Mouse (Mus musculus): Measurements from ENCODE around the gene Me1.

Gene Me1

DNA sequence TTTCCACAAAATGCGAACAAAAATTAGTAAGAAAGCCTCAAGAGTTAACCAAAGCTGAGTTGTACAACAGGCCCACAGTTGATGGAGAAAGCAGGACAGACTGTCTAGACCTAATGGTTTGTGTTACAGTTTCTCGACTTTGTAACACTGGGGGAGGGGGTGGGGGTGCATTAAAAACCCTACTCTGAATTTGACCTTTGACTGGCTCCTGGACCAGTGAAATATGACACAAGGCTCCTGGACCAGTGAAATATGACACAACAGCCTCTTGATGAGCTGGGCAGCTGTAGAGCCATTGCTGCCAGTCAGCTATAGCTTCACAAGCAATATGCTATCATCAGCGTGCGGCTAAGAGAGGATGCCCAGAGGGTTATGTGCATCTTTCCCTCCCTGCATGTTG is 37.4 kb downstream of the Me1 start:
- DNase-seq (ENCODE audit: low spot score in 2 of 2): no peak

DNA sequence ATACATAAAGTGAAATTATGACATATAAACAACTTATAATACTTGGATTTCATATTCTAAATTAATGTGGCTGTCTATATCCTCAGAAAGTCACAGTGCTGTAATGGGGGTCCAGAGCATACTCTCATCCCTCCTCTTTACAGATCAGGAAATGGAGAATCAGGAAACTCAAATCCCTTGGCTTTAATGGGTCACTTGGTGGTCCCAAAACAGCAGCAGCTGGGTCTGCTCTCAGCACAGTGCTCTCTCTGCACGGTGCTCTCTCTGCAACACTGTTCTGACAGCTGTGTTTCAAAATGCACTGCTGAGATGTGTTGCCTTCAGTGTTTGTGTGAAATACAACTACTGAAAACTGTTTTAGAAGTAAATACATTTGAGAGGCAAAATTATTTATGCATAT is 43.6 kb downstream of the Me1 start:
- no peak for DNase-seq (ENCODE audit: low spot score in 2 of 2)

DNA sequence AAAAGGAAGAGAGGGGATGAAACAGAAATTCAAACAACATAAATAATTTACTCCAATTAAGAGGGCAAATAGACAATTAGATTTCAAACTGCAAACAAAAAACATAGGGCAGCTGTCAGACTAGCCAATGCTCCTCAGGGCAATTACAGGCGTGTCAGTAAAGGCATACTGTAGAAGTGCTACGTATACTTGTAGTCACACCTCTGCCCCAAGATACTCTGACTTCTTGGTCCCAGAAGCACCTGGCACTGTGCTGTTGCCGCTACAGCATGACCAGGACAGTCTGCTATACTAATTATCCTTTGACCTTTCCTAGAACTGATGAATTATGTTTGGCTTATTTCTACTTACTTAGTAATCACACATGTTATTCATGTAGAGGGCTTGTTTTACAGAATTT is 44.5 kb downstream of the Me1 start:
- no peak for DNase-seq (ENCODE audit: low spot score in 2 of 2)

DNA sequence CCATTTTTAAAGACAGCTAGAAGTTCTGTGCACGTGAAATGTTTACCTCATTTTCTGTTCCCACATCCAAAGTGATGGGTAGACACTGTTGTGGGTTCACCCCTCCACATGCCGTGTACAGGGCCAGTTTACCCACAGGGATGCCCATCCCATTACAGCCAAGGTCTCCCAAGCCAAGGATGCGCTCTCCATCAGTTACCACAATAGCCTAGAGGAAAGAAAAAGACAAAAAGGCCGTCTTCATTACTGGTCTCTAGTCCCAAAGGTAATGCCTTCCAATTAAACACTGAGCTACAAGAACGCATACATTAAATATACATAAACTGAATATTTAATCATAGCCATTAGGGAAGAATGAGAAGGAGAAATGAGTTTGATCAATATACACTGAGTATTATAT is 44.9 kb downstream of the Me1 start:
- DNase-seq (ENCODE audit: low spot score in 2 of 2): no peak

DNA sequence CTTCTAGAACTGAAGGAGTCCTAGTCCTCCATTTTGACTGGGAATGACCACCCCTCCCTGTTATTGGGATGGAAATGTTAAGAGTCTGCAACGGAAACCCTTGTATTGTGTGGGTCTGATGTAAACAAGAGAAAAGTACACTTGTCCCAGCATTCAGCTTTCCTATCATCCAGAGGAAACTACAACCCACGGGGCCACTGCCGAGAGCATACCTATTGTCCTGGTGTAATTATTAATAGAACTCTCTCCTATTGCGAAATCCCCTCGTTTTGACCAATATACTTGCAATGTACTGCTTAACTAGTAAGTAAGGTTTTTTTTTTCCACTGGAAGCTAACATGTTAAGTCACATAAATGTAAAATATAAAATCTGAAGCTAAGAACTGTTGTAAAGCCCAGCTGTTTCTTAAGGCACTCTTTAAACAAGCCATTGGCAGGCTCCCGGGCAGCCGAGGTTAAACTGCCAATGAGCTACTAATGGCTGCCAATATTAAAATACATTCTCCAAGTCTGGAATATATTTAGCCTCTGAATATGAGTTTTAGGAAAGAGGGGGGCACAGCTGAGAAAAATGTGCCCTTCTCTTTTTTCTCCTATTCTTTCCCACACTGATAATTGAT is 47.7 kb downstream of the Me1 start:
- DNase-seq (ENCODE audit: low spot score in 2 of 2): peak; percentile 21 to 38

DNA sequence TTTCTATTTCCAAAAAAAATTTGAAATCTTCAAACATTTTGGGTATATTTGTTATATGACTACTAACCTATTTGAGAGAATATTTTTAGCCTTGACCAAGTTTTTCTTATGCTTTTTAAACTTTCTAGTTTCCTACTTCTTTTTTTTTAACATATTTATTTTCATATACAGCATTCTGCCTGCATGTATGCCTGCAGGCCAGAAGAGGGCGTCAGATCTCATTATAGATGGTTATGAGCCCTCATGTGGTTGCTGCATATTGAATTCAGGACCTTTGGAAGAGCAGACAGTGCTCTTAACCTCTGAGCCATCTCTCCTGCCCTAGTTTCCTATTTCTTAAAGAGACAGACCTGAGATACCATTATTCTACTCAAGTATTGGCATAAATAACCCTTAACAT is 48.9 kb downstream of the Me1 start:
- no peak for DNase-seq (ENCODE audit: low spot score in 2 of 2)

DNA sequence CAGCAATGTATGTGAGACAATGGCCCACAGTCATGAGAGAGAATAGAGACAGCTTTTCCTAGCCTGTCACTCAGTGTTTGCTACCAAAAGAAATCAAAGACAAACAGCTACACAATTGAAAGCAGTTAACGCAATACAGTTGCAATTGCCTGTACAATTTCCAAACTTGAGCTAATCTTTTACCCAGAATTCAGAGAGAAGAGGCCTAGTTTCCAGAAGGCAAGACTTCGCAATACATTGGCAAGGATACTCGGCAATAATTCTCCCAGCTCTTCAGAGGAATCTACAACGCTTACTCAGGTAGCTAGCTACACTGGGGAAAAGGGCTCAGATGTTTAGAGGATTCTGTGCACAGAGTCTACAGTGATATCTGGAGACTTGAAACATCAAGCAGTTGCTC is 52.3 kb downstream of the Me1 start:
- DNase-seq (ENCODE audit: low spot score in 2 of 2): no peak

DNA sequence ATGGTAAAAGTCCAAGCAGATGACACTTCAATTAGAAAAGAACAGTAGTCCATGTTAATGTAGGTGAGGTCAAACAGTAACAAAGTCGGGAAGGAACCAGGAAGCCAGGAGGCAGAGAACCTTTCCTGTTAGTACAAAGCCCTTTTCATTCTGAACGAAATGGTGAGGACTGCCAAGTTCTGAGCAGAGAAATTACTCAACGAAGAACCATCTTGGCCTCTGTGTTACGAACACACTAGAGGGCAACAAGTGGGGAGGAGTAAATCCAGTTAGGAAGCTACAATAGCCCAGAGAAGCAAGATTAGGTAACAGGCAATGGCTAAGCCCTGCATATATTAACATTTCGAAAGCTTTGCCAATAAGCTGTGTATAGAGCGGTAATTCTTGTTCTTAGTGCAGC is 57.0 kb downstream of the Me1 start:
- no peak for DNase-seq (ENCODE audit: low spot score in 2 of 2)

DNA sequence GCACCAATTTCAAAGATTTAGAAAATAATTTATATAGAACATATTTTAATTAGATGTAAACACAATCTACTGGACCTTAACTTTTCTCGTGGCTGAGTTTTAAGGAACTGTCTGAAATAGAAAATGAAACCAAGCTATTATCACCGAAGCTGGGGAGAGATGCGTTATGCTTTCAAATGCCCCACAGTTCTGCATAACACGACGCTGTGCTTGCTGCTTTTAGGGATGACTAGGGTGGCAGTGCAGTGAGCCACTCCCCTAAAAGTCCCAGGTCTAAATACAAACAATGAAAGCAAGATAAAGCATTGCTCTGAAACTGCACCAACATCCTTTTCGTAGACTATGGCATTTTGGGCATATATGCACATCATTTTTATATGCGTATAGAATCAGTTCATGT is 64.6 kb downstream of the Me1 start:
- peak in 1 of 2 experiments; percentile 24 for DNase-seq (ENCODE audit: low spot score in 2 of 2)

DNA sequence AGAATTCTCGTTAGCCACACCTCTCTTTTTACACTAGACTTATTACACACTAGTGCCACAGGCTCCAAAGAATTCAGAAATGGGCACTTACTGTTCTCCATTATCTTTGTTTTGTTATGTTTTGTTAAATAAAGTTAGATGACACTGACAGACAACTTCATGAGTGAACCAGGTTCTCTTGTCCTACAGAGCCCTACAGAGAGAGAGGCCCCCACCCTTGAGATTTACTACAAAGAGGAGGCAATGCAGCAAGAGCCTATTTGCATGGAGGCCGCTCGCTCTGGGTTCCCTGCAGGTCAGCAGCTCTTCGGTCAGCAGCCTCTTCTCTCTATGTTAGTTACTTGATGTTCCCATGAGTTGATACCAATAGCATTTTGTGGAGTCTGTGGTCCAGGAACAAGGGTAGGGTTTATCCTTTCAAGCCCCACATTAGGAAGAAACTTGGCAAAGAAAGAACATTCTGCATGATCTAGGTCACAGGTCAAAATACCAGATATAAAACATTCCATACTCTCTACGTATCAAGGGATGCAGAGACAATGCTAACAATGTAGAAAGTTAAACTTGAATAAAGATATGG is 65.3 kb downstream of the Me1 start:
- peak; percentile 20 to 44 for DNase-seq (ENCODE audit: low spot score in 2 of 2)

DNA sequence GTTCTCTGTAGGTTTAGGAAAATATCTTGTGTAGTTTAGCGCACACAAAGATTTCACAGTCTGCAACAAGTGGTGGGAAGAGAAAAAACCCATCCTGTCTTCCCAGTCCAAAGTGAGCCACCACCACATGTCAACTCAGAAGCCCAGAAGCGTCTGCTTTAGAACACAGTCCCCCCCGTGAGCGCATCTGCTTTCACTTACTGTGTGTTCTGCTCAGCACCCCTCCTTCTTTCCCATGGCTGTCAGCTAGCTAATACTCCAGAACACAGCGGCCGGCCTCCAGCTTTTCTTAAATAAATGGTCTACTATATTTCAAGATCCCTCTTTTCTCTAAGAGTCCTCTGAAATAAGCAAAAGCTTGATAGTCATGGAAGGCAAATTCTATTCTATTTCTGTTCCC is 66.4 kb downstream of the Me1 start:
- DNase-seq (ENCODE audit: low spot score in 2 of 2): no peak

DNA sequence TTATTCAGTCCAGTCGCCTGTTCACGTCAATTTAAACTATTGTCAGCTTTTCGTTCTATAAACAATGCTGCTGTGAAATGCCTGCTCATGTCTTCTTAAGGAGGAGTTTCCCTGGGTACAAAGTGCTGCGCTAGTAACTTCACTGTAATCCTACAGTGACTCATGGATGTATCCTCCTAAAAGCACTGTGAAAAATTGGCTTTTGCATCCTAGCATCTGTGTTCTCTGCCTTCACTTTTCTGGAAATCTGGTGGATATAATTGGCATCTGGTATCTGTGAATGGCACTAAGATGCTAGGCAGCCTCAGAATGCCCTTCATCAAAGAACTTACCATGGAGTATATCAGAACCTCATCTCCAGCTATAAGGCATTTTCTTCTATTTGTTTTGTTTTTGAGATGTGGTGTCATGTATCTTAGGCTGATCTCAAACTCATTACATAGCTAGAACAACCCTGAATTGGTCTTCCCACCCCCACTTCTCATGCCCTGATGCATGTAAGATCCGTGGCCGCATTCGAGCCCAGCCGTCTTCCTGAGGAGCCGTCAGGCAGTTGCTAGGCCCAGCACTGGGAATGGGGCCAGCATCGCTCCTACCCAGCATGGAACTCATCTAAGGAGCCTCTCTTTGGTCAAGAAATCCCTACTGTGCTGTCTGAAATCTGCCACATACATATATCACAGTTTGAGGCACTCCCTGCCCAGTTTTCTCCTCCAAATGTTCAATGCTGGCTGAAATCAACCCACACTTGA is 67.8 kb downstream of the Me1 start:
- DNase-seq (ENCODE audit: low spot score in 2 of 2): no peak

DNA sequence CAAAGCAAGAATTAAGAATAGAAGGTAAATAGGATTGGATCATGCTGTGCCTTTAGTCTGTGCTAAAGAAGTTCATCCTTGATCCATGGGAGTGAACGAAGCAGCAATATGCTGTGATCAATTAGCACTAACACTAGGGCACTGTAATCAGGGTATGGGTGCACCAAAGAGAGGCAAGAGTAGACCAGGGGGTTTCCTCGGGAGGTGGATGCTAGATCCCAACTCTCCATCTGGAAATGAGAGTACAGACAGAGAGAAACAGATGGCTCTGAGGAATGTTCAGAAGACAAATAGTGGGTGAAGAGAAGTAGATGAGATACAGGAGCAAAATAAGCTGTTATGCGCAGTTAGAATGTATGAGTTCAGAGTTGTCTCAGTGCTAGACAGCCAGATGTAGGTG is 68.8 kb downstream of the Me1 start:
- DNase-seq (ENCODE audit: low spot score in 2 of 2): no peak

DNA sequence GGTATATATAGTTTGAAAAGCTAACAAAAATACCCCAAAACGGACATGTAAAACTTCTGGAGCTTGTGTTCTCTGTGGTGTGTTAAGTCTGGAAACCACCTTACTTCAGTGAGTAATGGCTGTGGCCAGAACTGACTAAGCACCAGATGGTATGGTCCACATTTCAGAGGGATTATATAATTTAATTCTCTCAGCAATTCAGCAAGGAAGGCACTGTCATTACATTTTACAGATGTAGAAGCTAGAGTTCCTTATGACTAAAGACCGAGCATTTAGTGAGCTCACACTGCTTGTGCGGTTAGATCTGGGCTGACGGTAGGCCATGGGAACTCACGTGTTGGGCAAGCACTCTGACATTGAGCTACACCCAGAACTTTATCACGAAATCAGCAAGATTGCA is 71.0 kb downstream of the Me1 start:
- no peak for DNase-seq (ENCODE audit: low spot score in 2 of 2)

DNA sequence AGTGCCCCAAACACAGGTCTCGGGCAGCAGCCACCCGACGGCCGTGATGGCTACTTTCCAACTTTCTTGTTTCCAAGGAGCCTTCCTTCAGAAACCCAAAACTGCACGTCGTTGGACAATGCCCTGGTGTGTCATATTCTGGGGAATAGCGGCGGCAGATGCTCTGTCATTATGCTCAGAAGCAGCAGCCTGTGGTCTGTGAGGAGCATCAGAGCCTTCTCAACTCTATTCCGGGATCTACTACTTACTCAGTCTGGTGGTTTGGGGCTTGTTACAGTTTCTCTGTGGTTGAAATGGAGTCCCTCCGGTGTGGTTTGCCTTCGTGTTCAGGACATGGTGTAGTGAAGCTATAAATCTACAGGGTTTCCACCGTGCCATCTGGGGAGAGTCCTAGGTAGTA is 71.7 kb downstream of the Me1 start:
- DNase-seq (ENCODE audit: low spot score in 2 of 2): no peak

DNA sequence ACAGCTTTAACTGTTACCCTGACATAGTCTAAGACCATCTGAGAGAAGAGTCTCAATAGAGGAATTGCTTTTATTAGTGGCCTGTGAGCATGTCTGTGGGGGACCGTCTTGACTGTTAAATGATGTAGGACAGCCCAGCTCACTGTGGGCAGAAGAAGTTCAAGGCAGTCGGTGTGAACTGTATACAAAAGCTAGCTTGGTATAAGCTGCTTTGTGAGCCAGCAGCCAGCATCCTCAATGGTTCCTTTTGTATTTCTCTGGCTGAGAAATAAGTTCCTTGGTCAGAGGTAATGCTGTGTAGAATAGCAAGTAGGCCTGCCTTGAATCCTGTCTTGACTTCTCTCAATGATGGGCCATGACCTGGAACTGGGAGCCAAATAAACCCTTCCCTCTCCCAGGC is 73.7 kb downstream of the Me1 start:
- DNase-seq (ENCODE audit: low spot score in 2 of 2): no peak

DNA sequence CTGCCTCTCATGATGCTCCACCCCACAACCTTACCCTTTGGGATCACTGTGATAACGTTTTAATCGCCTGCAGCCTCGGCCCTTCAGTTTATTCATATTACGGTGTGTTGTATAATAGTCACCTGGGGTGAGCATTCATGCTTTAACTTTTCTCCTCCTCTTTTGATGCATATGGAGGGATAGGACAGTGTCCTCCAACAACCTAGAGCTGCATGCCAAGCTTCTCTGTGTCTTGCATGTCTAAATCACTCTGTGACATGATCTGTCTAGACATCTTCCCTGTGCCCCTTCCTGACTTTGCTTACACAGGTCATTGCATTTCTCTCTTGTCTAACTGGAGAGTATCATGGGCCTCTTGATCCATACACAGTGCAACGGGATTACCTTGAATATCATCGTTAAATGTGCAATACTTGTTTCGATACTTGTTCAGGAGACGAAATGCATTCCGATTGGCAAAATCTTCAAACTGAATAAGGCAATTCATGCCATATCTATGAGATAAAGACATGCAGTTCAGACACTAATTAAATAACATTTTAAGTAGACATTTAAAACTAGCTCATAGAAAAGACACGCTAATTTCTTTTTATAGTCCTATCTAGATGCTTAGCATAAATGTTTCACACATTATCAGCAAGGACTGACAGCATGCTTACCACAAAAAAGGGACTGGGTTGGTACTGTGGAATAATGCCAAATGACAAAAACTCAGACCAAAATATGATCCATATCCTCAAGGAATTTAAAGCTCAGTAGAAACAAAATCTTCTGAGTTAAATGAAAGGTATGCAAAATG is 76.2 kb downstream of the Me1 start:
- no peak for DNase-seq (ENCODE audit: low spot score in 2 of 2)

DNA sequence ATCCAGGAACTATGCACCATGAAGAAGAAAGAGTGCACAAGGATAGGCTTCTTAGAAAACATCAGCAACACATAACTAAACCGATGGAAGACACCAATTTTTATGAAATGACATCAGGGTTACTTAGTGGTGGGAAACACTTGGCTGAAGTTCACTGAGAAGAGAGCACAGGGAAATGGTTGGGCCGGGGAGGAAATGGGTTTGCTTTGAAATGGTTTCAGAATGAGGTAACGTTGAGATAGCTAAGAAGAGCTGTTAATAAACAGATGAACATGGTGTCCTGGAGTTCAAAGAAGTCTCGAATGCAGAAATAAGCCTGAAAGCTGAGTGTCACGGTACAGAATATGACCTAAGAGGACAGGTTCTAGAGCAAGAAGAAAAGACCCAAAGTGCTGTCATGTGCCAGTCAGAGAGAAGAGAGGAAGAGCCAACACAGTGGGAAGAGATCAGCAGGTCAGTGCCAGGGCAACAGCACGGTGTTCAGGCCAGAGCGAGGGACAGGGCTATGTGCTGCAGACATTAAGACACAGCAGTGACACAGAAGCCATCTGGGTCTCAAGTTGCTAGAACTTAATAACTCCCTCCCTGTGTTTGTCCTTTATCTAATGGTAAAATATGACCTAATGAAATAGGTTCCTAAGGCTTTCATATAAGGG is 77.8 kb downstream of the Me1 start:
- DNase-seq (ENCODE audit: low spot score in 2 of 2): no peak

DNA sequence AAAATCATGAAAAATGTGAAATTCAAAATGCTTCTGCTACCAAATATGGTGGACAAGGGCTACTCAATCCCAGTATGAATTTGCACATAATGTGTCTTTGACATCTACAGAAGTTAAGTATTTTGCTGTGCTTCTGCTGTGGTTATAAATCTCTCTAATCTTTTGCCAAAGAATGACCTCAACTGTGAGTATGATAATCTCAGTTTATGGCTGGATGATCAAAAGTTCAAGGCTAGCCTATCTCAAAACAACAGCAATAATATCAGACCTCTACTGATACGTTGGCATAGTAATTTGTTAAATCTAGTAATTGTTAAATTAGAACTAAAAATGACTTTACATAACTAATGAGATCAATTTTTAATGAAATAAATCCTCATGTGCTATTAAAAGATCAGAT is 80.0 kb downstream of the Me1 start:
- DNase-seq (ENCODE audit: low spot score in 2 of 2): no peak

DNA sequence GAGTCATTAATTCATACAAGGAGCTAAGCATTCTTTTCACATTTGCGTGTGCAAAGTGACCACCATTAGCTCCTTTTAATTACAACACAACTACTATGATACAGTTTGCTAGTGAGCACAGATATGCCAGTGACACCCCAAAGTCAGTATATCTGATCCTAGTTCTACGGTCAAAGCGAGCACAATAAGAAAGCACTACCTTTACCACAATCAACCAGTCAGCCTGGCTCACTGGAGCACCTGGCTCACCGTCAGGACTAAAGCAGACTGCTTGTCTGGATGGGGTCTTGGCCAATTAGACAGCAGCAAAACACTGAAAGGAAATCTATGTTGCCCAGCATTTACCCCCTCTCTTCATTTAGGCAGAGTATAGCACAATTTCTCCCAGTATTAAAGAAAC is 83.7 kb downstream of the Me1 start:
- no peak for DNase-seq (ENCODE audit: low spot score in 2 of 2)

DNA sequence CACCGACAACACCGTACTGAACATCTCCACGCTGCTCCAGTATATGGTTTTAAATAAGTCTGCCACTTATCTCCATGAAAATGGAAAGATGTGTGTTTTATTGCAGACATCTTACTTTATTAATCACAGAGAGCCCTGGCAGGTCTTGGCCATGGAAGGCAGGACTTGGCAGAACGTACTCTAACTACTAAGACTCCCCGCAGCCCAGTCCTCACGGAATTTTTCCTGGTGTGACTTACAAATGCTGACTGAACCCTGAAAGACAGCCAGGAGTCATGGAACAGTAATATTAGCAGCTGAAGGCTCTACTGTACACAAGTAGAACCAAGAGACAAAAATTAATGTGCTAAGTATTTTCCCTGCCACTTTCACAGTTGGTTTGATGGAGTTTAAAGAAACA is 90.0 kb downstream of the Me1 start:
- DNase-seq (ENCODE audit: low spot score in 2 of 2): no peak

DNA sequence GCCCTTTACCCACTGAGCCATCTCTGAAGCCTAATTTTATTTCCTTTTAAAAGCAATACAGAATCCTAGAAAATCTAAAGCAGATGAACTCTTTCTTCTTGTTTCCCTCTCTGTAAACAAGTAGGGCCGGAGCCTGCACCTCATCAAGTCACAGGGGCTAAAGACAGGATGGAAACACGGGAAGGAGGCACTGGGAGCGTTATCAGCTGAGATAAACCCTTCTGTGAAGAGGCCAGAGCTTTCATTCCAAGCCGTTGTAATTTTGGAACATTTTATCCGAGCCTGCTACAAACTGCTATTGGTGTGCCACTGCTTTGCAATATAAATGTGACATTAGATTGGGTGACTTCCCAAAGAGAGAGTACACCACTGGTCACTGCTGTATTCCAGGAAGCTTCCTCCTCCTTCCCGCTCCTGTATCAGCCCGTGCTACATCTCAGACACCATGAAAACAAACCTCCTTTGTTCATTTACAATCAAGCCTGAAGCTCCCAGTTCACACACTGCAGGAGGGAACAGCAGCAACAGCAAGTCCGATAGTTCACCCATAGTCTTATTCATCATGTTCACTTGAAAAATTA is 95.9 kb downstream of the Me1 start:
- no peak for DNase-seq (ENCODE audit: low spot score in 2 of 2)

Measured in heart, adult 9 months (tissue).